Mouse (Mus musculus) liver, postnatal 0 days (tissue): Measurements from ENCODE around the gene Srsf12.

Experiments
- CTCF ChIP-seq: sonication (generic); IDR thresholded peaks from 2 replicates; pipeline ENCODE4 v1.5.1; 2016; ENCODE audit warnings: antibody characterized with exemption, low read depth
- EP300 ChIP-seq: IDR thresholded peaks from 2 replicates; pipeline ENCODE4 v1.6.1; 2016; ENCODE audit warnings: antibody characterized with exemption, low read depth, mild to moderate bottlenecking

DNA sequence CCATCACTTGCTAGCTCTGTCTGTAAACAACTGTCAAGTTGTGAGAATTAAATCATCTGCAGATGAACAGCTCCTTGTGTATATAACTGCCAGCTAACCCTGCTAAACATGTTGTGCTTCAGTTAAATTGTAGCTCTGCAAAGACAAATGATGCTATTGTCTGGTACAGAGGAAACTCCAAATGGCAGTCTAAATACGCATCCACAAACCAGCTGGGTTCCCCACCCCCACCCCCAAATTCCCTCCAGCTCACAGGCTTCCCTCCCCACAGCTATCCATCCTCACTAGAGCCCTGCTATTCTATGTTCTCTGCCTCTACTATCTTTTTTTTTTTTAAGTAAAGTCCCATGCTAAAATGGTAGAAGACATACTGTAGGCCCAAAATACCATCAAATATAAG is 13.1 kb downstream of the Srsf12 start:
- TF ChIP-seq CTCF (no peak), EP300 (no peak)
